Mouse (Mus musculus): ENCODE measurements around the gene Ffar2. TPM values are rescaled to one million over a fixed set of nuclear protein-coding genes. Genes with fewer than 3 reads are reported as not detected.
A peak's percentile ranks its signal among the peaks of the same experiment; 100 is the strongest.

Gene Ffar2
- polyA plus RNA-seq, 1 experiment from 2014 or later, result 1.4 TPM

DNA sequence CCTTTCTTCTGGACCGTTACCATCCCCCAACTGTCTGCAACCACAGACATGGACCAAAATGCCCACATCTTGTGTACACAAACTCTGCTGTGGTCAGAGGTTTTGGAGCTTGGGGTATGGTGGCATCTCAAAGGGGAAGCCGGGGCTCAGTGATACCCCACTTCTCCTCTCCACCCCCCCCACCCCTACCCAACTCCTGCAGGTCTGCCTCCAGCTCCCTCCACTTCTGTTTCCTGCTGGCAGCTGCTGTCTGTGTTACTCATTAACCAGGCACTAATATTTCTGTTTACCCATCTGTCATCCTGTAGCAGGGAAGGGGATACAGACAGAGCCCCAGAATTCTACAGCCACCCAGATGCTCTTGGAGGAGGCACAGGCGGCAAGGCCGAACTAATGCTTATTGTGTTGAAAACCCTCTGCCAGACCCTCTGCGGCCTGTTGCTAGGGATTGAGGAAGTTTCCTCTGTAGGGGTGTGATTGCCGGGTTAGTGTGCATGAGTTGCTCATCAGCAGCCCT, 11.2 kb downstream of the Ffar2 start:
- peak; percentile 19 for DNase-seq (ENCODE audit: low spot score)
- Histone ChIP-seq H3K27me3 (replicated peaks; ENCODE audit: insufficient read depth, low read length) (no peaks in the 10 kb centered on the region), H3K36me3 (ENCODE audit: insufficient read depth, low read length) (no peaks in the 10 kb centered on the region), H3K9ac (replicated peaks; ENCODE audit: low read depth) (no peak overlapping the region), H3K4me3 (ENCODE audit: low read depth, low read length) (no peak overlapping the region), H3K4me2 (replicated peaks; ENCODE audit: low read depth, low read length) (no peak overlapping the region), H3K27ac (ENCODE audit: low read length) (0 out of 2 replicates have a peak overlapping the region, but pooled peaks have one; percentile 11), H3K9me3 (ENCODE audit: low read length) (no peaks in the 10 kb centered on the region), H3K4me1 (ENCODE audit: insufficient read depth, low read depth, low read length) (no peaks in the 10 kb centered on the region)
- WGBS, result 43% methylated on average over 6 of the region's 6 CpGs
- 0 out of 2 replicates have a peak, but pooled peaks have one; percentile 25 for ATAC-seq
- no peak for TF ChIP-seq CTCF (IDR thresholded peaks at IDR 0.05)
- TF ChIP-seq EP300 (IDR thresholded peaks at IDR 0.05), result no peak

- H3K36me3 ChIP-seq (ENCODE audit: insufficient read depth, low read length), result no peaks in the 10 kb centered on the region
- no peaks in the 10 kb centered on the region for H3K27me3 ChIP-seq (replicated peaks; ENCODE audit: insufficient read depth, low read length)
- peak; percentile 26 for DNase-seq (ENCODE audit: low spot score)
- no peak for TF ChIP-seq CTCF (IDR thresholded peaks at IDR 0.05)
- TF ChIP-seq EP300 (IDR thresholded peaks at IDR 0.05), result no peak
- H3K4me1 ChIP-seq (ENCODE audit: insufficient read depth, low read depth, low read length), result no peaks in the 10 kb centered on the region
- H3K4me3 ChIP-seq (ENCODE audit: low read depth, low read length), result no peak overlapping the region
- H3K27ac ChIP-seq (ENCODE audit: low read length), result no peak overlapping the region
- peak; percentile 23; the same call in 1 of the 2 replicates for ATAC-seq
- no peaks in the 10 kb centered on the region for H3K9me3 ChIP-seq (ENCODE audit: low read length)
- H3K9ac ChIP-seq (replicated peaks; ENCODE audit: low read depth), result no peak overlapping the region
- no peak overlapping the region for H3K4me2 ChIP-seq (replicated peaks; ENCODE audit: low read depth, low read length)
- WGBS, result 38% methylated on average over 9 of the region's 9 CpGs
Measured at GRCm38 (mm10) chr7:30811757-30812290, 11.8 kb downstream of the Ffar2 start.

DNA sequence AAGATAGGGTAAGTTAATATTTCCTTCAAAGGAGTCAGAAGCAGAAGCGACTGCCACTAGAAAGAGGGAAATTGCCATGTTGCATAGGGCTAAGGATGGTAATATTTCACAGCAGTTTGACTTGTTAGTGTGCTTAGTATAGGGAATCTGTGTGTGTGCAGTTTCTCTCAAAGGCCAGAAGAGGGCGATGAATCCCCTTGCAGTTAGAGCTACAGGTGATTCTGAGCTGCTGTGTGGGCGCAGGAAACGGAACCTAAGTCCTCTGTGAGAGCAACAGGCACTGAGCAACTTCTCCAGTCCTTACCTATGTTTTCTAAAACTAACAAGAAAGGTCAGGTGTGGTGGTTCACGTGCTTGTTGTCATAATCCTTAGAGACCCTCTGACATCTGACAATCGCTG, 13.3 kb downstream of the Ffar2 start:
- Histone ChIP-seq H3K27ac (ENCODE audit: low read length) (no peak overlapping the region), H3K4me1 (ENCODE audit: insufficient read depth, low read depth, low read length) (no peaks in the 10 kb centered on the region), H3K36me3 (ENCODE audit: insufficient read depth, low read length) (no peaks in the 10 kb centered on the region), H3K4me3 (ENCODE audit: low read depth, low read length) (no peak overlapping the region), H3K4me2 (replicated peaks; ENCODE audit: low read depth, low read length) (no peak overlapping the region), H3K27me3 (replicated peaks; ENCODE audit: insufficient read depth, low read length) (no peaks in the 10 kb centered on the region), H3K9me3 (ENCODE audit: low read length) (no peaks in the 10 kb centered on the region), H3K9ac (replicated peaks; ENCODE audit: low read depth) (no peak overlapping the region)
- TF ChIP-seq EP300 (IDR thresholded peaks at IDR 0.05), result no peak
- TF ChIP-seq CTCF (IDR thresholded peaks at IDR 0.05), result peak; percentile 39
- WGBS, result 53% methylated on average over 6 of the region's 6 CpGs
- ATAC-seq (no peak), DNase-seq (ENCODE audit: low spot score) (no peak)

GRCm38 (mm10) chr7:30805924-30806323, 17.7 kb downstream of the Ffar2 start:
- 49% methylated on average over 6 of the region's 6 CpGs for WGBS
- 0 out of 2 replicates have a peak, but pooled peaks have one; percentile 5 for ATAC-seq

DNA sequence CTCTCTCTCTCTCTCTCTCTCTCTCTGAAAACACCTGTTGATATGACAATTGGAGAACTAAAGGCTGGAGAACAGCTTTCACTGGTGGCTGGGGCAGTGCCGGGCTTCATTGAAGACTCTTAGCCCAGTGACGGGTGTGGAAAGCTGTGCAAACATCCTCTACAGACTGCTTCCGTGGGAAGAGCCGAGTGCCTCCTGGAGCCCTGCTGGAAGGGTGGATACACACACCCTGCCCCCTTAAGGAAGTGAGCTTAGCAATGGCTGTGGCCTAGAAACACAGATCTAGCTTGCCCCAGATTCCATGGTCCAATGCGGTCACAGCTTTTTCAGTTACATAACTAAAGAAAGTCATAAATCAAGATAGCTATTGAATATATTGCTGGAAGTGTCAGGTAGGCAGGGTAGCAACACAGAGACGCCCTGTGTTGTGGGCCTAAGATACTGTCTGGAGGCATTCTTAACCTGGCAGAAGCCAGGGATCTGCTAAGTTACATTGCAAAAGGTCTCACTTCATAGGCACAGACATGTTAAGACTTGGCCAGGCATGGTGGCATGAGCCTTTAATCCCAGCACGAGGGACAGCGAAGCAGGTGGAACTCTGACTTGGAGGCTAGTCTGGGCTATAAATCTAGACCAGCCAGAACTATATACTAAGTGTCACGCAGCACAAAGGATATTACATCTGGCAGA, 19.4 kb downstream of the Ffar2 start:
- WGBS, result 63% methylated on average over 9 of the region's 9 CpGs
- DNase-seq (ENCODE audit: low spot score) (peak; percentile 82), ATAC-seq (peak; percentile 93)
- Histone ChIP-seq H3K27ac (ENCODE audit: low read length) (peak overlapping the region; percentile 21; the same call in 1 of the 2 replicates), H3K9ac (replicated peaks; ENCODE audit: low read depth) (no peak overlapping the region), H3K4me1 (ENCODE audit: insufficient read depth, low read depth, low read length) (no peaks in the 10 kb centered on the region), H3K9me3 (ENCODE audit: low read length) (no peaks in the 10 kb centered on the region), H3K27me3 (replicated peaks; ENCODE audit: insufficient read depth, low read length) (no peaks in the 10 kb centered on the region), H3K36me3 (ENCODE audit: insufficient read depth, low read length) (no peaks in the 10 kb centered on the region), H3K4me2 (replicated peaks; ENCODE audit: low read depth, low read length) (no peak overlapping the region), H3K4me3 (ENCODE audit: low read depth, low read length) (no peak overlapping the region)
- no peak for TF ChIP-seq EP300 (IDR thresholded peaks at IDR 0.05)

More at GRCm38 (mm10) chr7:30805924-30806323, 17.7 kb downstream of the Ffar2 start:
- Histone ChIP-seq H3K9me3 (ENCODE audit: low read length) (no peaks in the 10 kb centered on the region), H3K27ac (ENCODE audit: low read length) (no peak overlapping the region), H3K27me3 (replicated peaks; ENCODE audit: insufficient read depth, low read length) (no peaks in the 10 kb centered on the region), H3K36me3 (ENCODE audit: insufficient read depth, low read length) (no peaks in the 10 kb centered on the region), H3K9ac (replicated peaks; ENCODE audit: low read depth) (no peak overlapping the region), H3K4me1 (ENCODE audit: insufficient read depth, low read depth, low read length) (no peaks in the 10 kb centered on the region), H3K4me2 (replicated peaks; ENCODE audit: low read depth, low read length) (no peak overlapping the region), H3K4me3 (ENCODE audit: low read depth, low read length) (no peak overlapping the region)
- peak; percentile 30 for DNase-seq (ENCODE audit: low spot score)
- TF ChIP-seq CTCF (IDR thresholded peaks at IDR 0.05), result peak; percentile 62
- TF ChIP-seq EP300 (IDR thresholded peaks at IDR 0.05), result no peak

DNA sequence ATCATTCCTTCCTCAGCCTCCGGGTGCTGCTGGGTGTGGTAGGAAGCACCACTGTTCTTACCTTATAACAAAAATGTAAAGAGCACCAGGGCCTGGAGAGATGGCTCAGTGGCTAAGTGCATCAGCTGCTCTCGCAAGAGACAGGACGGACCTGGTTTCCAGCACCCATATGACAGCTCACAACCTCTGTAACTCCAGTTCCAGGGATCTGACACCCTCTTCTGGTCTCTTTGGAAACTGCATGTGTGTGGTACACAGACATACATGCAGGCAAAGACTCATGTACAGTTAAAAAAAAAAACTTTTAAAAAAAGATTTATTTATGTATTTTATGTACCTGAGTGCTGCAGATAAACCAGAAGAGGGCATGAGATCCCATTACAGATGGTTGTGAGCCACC, 20.3 kb downstream of the Ffar2 start:
- TF ChIP-seq EP300 (IDR thresholded peaks at IDR 0.05), result no peak
- no peak; the same call in 1 of the 2 replicates for TF ChIP-seq CTCF (IDR thresholded peaks at IDR 0.05)
- no peak overlapping the region for H3K27ac ChIP-seq (ENCODE audit: low read length)
- no peaks in the 10 kb centered on the region for H3K27me3 ChIP-seq (replicated peaks; ENCODE audit: insufficient read depth, low read length)
- no peaks in the 10 kb centered on the region for H3K4me1 ChIP-seq (ENCODE audit: insufficient read depth, low read depth, low read length)
- no peaks in the 10 kb centered on the region for H3K9me3 ChIP-seq (ENCODE audit: low read length)
- no peak for ATAC-seq
- no peak overlapping the region for H3K9ac ChIP-seq (replicated peaks; ENCODE audit: low read depth)
- H3K4me2 ChIP-seq (replicated peaks; ENCODE audit: low read depth, low read length), result no peak overlapping the region
- no peak for DNase-seq (ENCODE audit: low spot score)
- no peak overlapping the region for H3K4me3 ChIP-seq (ENCODE audit: low read depth, low read length)
- WGBS, result 90% methylated on average over 3 of the region's 3 CpGs
- no peaks in the 10 kb centered on the region for H3K36me3 ChIP-seq (ENCODE audit: insufficient read depth, low read length)
